Mouse (Mus musculus) layer of hippocampus, postnatal 25 days (tissue): ENCODE data around the gene Prkar2a. TPM values are rescaled to one million over a fixed set of nuclear protein-coding genes. Genes with fewer than 3 reads are reported as not detected.
"Not testable (repeated sequence)": the region's sequence is repeated elsewhere in the genome, so short reads cannot be mapped to it uniquely, and the experiment has no call there.

Experiments used
- DNase-seq, 2 experiments: peaks; one replicate each; pipeline ENCODE4 v3.0.0; 2022; ENCODE audit warnings: mixed read lengths in 2 of 2, low spot score in 1 of 2; ENCODE audit errors: extremely low spot score in 1 of 2
- total RNA-seq, 2 experiments: library from RNA; stranded (reverse); gene quantifications; 2 replicates each; pipeline ENCODE4 v1.2.3; 2021

The Prkar2a gene
- 10 to 100 TPM; 38.7 to 38.8 TPM for total RNA-seq

DNA sequence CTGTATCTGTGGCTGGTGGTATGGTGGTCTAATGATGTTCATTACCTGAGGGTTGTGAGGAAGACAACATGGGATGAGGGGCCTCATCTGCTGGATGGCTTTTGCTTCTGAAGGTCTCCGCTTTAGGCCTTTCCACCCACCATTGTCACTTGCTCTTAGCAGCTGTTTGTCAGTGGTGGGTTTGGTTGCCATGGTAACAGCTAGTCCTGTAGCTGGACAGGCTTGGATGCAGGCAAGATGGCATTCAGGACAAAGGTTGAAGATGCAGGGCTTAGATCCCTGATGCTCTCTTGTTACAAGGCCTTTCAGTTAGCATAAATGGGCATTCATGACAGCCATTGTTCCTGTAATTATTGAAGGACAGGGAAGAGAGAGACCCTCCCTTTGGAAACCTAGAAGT lies at the start of gene Prkar2a:
Gene Prkar2a, plus strand, starts transcription at position 209 of the 400 bp plus-strand sequence.
- no peak for DNase-seq

DNA sequence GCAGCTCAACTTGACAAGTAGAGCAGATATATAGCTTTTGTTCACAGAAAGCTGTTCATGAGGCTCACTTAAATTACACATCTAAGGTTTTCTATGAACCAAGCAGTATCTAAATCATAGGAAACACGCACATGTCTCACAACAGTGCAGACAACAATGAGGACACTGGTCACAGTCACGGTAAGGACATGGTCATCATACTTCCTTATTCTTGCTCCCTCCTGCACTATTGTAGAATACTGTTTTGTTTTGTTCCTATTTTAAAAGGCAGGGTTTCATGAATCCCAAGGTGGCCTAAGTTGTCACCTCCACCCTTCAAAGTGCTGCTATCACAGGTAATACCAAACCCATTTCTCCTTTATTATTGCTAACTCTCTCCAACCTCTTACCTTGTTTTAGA lies 49.3 kb upstream of the Prkar2a start:
- DNase-seq = no peak

- no peak for DNase-seq
These were observed 40.9 kb upstream of the Prkar2a start for GRCm38 (mm10) chr9:108648166-108648565.

DNA sequence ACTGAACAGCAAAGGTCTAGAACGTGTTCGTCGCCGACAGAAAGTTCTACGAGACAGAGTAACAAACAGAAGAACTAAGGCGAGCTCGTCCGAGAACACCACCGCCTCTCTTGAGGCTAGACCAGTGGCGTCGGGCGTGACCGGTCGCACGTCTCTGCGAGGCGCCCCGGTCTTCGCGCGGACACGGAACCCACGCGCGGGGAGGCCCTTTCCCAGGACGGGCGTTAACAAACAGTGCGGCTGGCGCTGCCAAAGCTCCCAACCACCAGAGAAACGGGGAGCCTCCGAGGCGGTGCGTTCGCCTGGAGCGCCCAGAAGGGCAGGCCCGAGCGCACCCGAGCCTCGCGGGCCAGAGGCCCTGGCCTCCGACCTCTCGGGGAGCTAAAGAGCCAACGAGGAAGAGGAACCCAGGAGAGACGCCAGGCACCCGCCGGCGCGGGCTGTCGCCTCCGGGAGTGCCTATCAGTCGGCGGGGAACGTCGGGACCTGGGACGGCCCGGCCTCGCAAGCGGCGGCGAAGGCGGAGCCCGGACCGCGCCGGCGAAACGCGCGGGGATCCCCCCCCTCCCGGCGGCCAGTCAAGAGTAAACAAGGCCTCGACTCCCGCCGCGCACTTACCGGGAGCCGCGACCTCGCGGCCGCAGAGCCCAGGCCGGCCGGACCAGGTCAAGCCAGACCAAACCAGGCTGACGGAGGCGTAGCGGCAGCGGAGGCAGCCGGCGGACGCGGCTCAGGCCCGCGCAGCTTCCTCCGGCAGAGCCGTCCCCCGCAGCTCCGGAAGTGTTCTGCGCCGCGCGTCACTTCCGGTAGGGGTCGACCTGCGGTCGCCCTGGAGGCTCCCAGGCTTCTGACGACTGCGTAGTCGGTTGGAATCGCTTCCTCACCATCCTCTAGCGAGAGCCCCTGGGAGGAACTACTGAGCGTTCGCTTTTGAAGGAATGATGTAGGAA lies 40.2 kb upstream of the Prkar2a start, which contains the start of gene Arih2:
Gene Arih2, minus strand, starts transcription at position 776 of the 950 bp plus-strand sequence.
- peak; percentile 78 to 92 for DNase-seq

- no peak for DNase-seq
These were observed 39.3 kb upstream of the Prkar2a start for GRCm38 (mm10) chr9:108649561-108650440.

DNA sequence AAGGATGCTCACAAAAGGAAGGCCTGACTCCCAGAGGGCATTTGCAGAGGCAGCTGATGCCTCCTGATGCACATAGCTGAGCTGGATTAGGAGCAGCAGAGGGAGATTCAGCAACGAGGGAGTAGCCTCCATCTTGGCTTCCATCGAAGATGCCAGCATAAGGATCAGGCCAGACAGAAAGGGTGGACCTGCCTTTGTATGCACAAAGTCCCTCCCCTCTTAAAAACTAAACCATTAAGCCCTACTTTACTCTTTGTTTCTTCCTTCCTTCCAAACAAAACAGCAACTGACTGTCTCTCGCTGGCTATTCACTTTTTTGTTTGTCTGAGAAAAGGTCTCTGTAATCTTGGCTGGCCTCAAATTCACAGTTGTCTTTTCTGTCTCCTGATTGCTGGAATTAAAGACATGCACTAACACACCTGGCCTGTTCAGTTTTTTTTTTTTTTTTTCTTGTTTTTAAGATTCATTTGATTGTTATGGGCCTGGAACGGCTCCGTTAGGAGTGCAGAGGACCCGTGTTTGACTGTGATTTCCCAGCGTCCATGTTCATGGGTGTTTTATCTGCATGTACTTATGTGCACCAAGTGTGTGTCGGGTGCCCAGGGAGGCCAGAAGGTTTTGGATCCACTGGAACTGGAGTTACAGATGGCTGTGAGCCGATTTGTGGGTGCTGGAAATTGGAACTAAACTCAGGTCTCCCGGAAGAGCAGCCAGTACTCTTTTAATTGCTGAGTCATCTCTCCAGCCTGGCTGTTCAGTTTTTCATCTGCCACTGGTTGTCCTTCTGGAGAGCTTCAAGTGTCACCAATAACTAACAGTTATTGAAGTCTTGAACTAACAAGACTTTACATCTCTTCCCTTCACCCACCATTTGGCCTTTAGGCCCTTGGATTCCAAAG lies 34.3 kb upstream of the Prkar2a start:
- DNase-seq = peak in 1 of 2 experiments; percentile 7

DNA sequence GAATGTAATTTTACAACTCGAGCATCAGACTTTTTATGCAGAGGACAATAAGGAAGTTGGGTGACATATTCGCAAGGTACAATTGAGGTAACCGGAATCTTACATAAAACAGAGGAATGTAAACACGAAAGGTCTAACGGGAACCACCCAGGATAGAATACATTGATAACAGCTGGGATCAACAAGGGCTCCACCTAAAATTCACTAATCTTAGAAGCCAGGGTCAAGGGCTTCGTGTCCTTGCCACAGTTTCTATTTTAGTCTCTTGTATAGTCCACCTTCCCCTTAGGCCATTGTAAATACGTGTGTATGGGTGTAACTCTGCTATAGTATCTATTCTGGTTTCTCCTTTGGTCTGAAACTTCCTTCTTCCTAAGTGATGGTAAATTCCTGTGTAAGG lies 33.2 kb upstream of the Prkar2a start:
- DNase-seq = not testable (repeated sequence)

DNA sequence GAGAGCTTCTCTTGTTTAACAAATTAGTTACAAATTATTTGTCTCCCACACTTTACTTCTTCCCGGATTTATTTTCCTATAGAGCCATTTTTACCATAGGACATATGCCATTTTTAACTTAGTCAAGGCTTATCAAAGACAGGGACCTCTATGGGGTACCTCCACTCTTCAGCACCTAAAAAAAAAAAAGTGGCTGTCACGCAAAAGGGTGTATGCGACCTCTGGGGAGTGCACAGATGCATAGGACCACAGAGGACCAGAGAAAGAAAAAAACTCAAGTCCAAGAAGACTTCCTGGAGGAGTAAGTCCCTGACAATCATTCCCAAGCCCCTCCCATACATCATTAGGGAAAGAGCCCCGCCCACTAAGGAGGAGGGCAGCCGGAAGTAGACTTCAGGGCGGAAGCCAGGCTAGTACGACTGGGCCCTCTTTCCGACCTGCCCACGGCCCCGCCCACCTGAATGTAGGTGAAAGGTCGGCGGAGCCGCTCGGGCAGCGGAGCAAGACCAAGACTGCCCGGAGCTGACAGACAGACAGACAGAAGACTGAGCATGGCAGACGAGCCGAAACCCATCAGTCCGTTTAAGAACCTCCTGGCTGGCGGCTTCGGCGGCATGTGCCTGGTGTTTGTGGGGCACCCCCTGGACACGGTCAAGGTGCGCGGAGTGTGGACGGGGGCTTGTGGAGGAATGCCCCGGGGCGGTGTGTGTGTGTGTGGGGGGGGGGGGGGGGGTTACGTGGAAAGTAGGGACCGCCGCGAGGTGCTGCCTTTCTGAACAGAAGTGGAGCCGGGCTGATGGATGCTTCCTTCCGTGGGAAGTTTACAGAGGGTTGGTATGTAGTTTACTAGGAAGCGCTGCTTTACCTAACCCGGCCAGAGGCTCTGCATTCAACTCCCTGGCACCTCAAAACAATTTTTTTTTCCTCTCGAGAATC lies 27.2 kb upstream of the Prkar2a start, which contains the start of gene Slc25a20:
Gene Slc25a20, plus strand, starts transcription at position 412 of the 936 bp plus-strand sequence.
- DNase-seq = peak; percentile 21 to 54

DNA sequence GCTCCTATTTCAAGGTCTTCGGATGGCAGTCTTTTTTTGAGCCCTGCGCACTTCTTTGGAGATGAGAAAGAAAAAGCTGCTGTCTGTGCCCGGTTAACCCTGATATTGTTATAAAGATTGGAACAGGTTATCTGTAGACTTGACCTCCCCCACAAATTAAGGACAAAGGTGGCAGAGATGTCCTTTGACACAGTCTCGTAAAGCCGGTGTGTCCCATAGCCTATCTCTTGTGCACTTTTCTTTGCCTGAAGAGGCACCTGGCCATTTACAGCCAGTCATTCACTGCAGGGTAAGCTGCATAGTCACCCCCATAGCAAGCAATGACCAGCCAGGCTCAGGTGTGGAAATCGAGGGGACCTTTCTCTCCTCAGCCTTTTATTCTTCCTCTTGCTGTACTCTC lies 26.5 kb upstream of the Prkar2a start:
- DNase-seq = no peak

DNA sequence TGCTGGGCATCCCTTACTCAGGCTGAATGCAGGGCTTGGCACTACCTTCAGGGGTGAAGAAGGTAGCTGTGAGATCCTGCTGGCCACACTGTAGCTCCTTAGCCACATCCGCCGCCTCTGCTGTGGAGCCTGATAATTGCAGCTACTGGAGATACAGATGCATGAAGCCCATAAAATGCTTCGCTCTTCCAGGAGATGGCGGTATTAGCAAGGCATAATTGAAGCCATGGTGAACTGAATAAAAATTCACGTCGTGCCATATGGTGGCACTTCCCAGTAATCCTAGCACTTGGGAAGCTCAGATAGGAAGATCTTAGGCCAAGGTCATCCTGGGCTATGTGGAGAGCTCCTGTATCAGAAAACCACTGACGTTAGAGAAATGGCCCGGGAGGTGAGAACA lies 19.2 kb upstream of the Prkar2a start:
- no peak for DNase-seq

GRCm38 (mm10) chr9:108673151-108673550 lies 16.0 kb upstream of the Prkar2a start:
- DNase-seq = no peak

DNA sequence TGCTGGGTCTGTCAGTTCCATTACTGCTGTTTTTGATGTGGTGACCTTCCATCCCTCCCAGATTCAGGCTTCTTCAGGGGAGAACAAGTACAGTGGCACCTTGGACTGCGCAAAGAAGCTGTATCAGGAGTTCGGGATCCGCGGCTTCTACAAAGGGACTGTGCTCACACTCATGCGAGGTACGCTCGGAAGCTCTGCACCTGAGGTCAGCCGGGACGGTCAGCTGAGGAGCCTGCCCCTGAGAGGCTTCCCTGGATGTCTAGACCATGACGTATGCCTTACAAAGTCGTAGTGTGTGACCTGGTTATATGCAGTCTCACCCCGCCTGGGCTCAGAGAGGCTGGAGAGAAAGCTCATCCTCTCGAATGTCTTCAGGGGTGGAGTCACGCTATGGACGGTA lies 9.1 kb upstream of the Prkar2a start:
- no peak for DNase-seq

DNA sequence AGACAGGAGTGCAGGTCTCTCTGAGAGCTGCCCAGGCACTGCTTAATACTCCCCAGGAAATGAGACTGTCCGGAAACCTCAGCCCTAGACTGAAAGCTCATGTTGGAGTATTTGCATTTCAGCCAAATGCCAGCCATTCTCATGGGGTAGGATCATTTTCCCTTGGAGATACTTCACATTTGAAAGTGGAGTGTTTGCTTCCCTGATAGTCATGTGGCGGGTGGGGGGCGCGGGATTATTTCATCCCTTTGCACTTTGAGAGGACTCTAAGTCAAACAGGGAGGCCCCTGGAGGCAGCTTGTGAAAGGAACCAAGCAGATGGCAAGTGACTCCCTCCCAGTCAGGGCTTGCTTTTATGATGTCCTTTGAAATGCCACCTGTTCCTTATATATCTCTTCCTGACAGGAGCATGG lies 2.6 kb upstream of the Prkar2a start:
- no peak for DNase-seq

GRCm38 (mm10) chr9:108687181-108687580 lies 1.9 kb upstream of the Prkar2a start:
- DNase-seq = no peak

DNA sequence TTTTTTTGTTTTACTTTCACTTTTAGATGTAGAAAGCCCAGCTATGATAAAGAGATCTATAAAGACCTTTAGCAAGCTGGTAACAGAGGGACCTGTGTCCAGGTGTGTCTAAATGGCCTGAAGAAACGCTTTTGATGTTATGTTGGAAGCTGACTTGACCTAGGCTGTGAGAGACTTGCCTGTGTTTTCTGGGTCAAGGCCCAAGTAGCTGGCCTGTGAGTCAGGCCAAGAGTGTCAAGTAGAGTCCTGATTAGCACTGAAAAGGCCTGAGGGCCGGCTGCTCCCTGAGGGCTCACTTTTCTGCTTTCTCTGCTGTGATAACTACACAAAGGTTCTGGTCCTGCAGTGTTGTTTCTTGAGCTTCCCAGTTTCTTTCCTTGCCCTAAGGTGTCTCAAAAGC lies 1.4 kb upstream of the Prkar2a start:
- no peak for DNase-seq

DNA sequence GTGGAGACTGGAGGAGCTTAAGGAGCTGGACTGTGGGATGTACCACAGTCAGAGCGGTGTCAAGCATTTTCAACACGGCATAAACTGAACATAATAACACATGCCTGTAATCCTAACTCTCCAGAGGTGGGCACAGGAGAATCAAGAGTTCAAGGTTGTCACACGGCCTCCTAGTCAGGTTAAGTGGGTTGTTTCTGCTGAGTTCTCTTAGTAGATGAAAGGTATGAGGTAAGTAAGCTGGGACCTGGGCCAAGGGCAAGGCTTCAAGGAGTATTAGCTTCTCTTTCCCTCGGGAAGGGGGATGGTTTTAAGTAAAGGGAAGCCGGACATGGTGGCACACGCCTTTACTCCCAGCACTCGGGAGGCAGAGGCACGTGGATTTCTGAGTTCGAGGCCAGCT lies 663 bp upstream of the Prkar2a start:
- no peak for DNase-seq

DNA sequence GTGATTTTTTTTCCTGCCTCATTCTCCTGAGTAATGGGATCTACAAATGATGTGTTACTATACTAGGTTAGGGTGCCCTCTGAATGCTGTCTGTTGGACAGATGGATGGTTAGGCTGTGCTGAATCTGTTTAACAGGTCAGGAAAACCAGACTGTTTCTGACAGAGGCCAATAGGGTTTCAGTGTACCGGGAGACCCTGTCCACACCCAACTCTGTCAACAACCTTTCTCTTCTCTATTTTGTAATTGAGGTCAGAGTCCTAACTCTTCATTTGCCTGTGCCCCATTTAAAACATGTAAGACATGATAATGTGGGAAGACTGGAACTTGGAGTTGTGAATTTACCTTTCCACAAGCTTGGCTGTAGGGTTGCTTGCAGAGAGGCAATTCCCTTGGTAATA lies 879 bp downstream of the Prkar2a start:
- no peak for DNase-seq

GRCm38 (mm10) chr9:108690914-108691313 lies 1.8 kb downstream of the Prkar2a start:
- DNase-seq = no peak

- no peak for DNase-seq
These were observed 2.3 kb downstream of the Prkar2a start for GRCm38 (mm10) chr9:108691371-108691770.
